Mouse (Mus musculus) limb, embryonic 14.5 days (tissue): ENCODE measurements around the gene Snrnp48. TPM values are rescaled to one million over a fixed set of nuclear protein-coding genes. Genes with fewer than 3 reads are reported as not detected.

Experiments
- ATAC-seq: fragments of 200-750 bp; cut with Nextera tagmentation; 2 replicates; pipeline ENCODE4 v1.8.0; 2017; ENCODE audit warnings: low read depth, moderate number of reproducible peaks, moderate TSS enrichment; ENCODE audit not compliant: low FRiP score
- DNase-seq: peaks from one replicate; pipeline ENCODE4 v3.0.0-alpha.2; 2015; ENCODE audit warnings: low spot score
- H3K27ac ChIP-seq: fragments of 300-500 bp; sonication (generic); replicated peaks from 2 replicates; pipeline ENCODE4 v1.5.1; 2014; ENCODE audit warnings: low read depth, mild to moderate bottlenecking, low read length, moderate library complexity, mixed read lengths
- H3K27me3 ChIP-seq: fragments of 300-500 bp; sonication (generic); 2 replicates; pipeline ENCODE4 v1.6.1; 2014; ENCODE audit warnings: low read length, mixed read lengths; ENCODE audit not compliant: control insufficient read depth, insufficient read depth
- H3K36me3 ChIP-seq: fragments of 300-500 bp; sonication (generic); 2 replicates; pipeline ENCODE4 v1.6.1; 2014; ENCODE audit warnings: mild to moderate bottlenecking, low read length, moderate library complexity, mixed read lengths; ENCODE audit not compliant: control insufficient read depth, insufficient read depth
- H3K4me1 ChIP-seq: fragments of 300-500 bp; sonication (generic); 2 replicates; pipeline ENCODE4 v1.6.1; 2014; ENCODE audit warnings: antibody characterized with exemption, low read length, mixed read lengths; ENCODE audit not compliant: control insufficient read depth, insufficient read depth
- H3K4me2 ChIP-seq: fragments of 300-500 bp; sonication (generic); replicated peaks from 2 replicates; pipeline ENCODE4 v1.6.1; 2014; ENCODE audit warnings: low read depth, mild to moderate bottlenecking, low read length, moderate library complexity; ENCODE audit not compliant: severe bottlenecking
- H3K4me3 ChIP-seq: fragments of 300-500 bp; sonication (generic); replicated peaks from 2 replicates; pipeline ENCODE4 v1.5.1; 2014; ENCODE audit warnings: low read length
- H3K9ac ChIP-seq: fragments of 300-500 bp; sonication (generic); 2 replicates; pipeline ENCODE4 v1.6.1; 2014; ENCODE audit warnings: mild to moderate bottlenecking, low read depth, low read length, moderate library complexity; ENCODE audit not compliant: severe bottlenecking
- H3K9me3 ChIP-seq: fragments of 300-500 bp; sonication (generic); 2 replicates; pipeline ENCODE4 v1.6.1; 2016; ENCODE audit warnings: low read length; ENCODE audit not compliant: control insufficient read depth
- POLR2A ChIP-seq: fragments of 200-500 bp; IDR thresholded peaks from 2 replicates; pipeline ENCODE4 v1.8.0; 2012; ENCODE audit warnings: inconsistent platforms, mild to moderate bottlenecking, moderate library complexity, borderline replicate concordance; ENCODE audit not compliant: insufficient read depth, insufficient read length; ENCODE audit errors: extremely low read depth
- WGBS: fragments of 180-500 bp; shearing (Covaris S2); extraction: QIAGEN DNeasy Blood & Tissue Kit; methylation state at CpG from one replicate; pipeline ENCODE4 v1.1.7; 2014; 5-methylcytosine and 5-hydroxymethylcytosine counted together
- polyA plus RNA-seq, 2 experiments: library from polyadenylated mRNA; depleted of rRNA in 1 of 2; stranded (reverse) in 1 of 2; unstranded in 1 of 2; fragments of >200 nt; fragmentation: Nextera tagmentation in 1 of 2; extraction: Ambion mirVana in 1 of 2; gene quantifications; 2 replicates each; pipeline versions ENCODE4 v1.2.1 to v1.2.3; 2012 to 2014

Gene Snrnp48
- polyA plus RNA-seq, 2 experiments, result 30.1 to 54.2 TPM

DNA sequence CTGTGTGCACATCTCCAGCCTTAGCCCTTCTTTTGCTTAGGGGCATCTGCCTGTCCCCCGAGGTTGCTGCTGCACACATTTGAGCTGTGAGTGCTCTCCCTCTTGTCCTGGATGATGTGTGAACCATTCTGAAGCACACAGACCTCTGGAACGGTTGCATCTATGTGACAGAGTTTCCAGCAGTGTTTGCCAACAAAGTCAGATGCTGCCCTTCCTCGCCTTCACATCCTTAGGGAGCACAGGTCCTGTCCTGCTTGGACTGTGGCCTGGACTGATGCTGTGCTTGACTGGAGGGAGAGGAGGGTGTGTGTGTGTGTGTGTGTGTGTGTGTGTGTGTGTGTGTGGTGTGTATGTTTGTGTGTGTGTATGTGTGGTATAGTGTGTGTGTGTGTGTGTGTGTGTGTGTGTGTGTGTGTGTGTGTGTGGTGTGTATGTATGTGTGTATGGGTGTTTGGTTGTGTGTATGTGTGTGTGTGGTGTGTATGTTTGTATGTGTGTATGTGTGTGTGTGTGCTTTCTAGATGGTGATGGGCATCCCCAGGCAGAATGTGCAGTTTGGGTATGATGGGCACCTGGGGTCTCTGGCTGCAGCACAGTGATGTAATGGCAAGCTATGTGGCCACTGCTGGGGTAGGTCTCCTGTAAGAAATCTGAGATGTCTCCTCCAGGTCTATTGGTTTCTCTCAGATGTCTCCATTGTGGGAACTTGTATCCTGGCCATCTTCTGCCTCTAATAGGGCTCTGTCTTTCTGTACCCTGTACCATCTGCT is 28.3 kb downstream of the Snrnp48 start:
- no peak overlapping the region for H3K4me2 ChIP-seq
- H3K27me3 ChIP-seq, result no peaks in the 10 kb centered on the region
- H3K9ac ChIP-seq, result no peak overlapping the region
- no peak overlapping the region for H3K27ac ChIP-seq
- H3K36me3 ChIP-seq, result peaks cover 12% of the 10 kb centered on the region
- ATAC-seq, result no peak
- no peak for DNase-seq
- no peak for TF ChIP-seq POLR2A
- H3K4me1 ChIP-seq, result no peaks in the 10 kb centered on the region
- WGBS, result 80% methylated on average over 3 of the region's 3 CpGs
- H3K4me3 ChIP-seq, result no peak overlapping the region
- H3K9me3 ChIP-seq, result no peaks in the 10 kb centered on the region

DNA sequence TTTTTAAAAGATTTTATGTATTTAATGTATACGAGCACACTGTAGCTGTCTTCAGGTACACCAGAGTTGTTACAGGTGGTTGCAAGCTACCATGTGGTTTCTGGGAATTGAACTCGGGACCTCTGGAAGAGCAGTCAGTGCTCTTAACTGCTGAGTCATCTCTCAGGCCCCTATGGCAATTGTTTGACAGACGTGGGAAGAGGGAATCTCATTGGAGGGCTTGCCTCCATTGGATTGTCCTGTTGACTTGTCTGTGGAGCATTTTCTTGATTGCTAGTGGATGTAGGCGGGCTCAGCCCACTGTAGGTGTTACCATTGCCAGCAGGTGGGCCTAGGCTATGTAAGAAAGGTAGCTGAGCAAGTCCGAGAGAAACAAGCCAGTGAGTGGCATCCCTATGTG is 29.9 kb downstream of the Snrnp48 start:
- Histone ChIP-seq H3K9me3 (no peaks in the 10 kb centered on the region), H3K4me3 (no peak overlapping the region), H3K4me2 (no peak overlapping the region), H3K27me3 (no peaks in the 10 kb centered on the region), H3K4me1 (no peaks in the 10 kb centered on the region), H3K9ac (no peak overlapping the region), H3K27ac (no peak overlapping the region), H3K36me3 (no peaks in the 10 kb centered on the region)
- no peak for ATAC-seq
- TF ChIP-seq POLR2A, result no peak
- WGBS, result 68% methylated on average over 5 of the region's 5 CpGs
- DNase-seq, result no peak

DNA sequence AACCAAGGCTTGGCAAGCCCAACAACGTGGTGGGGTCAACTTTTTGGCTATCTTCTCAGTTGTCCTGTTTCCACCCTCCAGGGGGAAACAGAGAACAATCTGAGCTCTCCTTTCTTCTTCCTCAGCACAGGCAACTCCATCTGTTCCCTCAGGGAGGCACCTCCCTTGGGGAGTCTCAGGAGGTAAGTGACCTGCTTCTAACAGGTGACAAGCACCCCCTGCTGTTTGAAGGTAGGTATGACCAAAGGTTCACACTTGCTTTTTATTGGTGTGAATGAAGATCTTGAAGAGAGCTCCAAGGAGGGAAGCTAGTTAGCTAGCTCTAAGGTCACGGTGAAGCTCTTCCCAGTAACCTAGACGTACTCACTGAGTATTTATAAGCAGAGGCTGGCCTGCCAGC is 30.6 kb downstream of the Snrnp48 start:
- Histone ChIP-seq H3K4me3 (no peak overlapping the region), H3K27ac (no peak overlapping the region), H3K4me2 (no peak overlapping the region), H3K9ac (no peak overlapping the region), H3K4me1 (no peaks in the 10 kb centered on the region), H3K9me3 (no peaks in the 10 kb centered on the region), H3K27me3 (no peaks in the 10 kb centered on the region), H3K36me3 (no peaks in the 10 kb centered on the region)
- TF ChIP-seq POLR2A, result no peak
- ATAC-seq (no peak), DNase-seq (no peak)
- WGBS, result 69% methylated on average over 3 of the region's 3 CpGs

GRCm38 (mm10) chr13:38248151-38248550 is 43.4 kb downstream of the Snrnp48 start:
- H3K9me3 ChIP-seq, result no peaks in the 10 kb centered on the region
- H3K27me3 ChIP-seq, result no peaks in the 10 kb centered on the region
- no peak overlapping the region for H3K27ac ChIP-seq
- 67% methylated on average over 5 of the region's 5 CpGs for WGBS
- H3K4me2 ChIP-seq, result no peak overlapping the region
- H3K4me3 ChIP-seq, result no peak overlapping the region
- H3K4me1 ChIP-seq, result no peaks in the 10 kb centered on the region
- no peak for TF ChIP-seq POLR2A
- ATAC-seq (no peak), DNase-seq (no peak)
- H3K9ac ChIP-seq, result no peak overlapping the region
- no peaks in the 10 kb centered on the region for H3K36me3 ChIP-seq

DNA sequence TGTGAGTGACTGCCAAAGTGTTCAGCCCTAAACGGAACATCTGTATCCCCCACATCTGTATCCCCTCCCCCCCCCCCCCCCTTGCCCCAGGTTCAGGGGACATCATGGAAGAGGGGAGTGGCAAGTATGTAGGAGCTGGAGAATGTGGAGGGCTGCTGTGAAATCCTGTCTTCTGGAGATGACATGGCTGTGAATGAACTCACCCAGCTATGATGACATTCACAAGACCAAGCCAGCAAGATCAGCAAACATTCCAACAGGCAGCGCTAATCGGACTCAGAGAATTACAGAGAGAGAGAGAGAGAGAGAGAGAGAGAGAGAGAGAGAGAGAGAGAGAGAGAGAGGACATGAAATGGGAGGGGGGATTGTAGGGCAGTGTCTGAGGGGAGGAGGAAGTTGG is 46.5 kb downstream of the Snrnp48 start:
- WGBS, result 79% methylated on average over 3 of the region's 3 CpGs
- DNase-seq, result no peak

More for the DNA sequence above, 46.5 kb downstream of the Snrnp48 start:
- H3K27ac ChIP-seq, result no peak overlapping the region
- no peaks in the 10 kb centered on the region for H3K4me1 ChIP-seq
- H3K4me3 ChIP-seq, result no peak overlapping the region
- ATAC-seq, result no peak
- no peaks in the 10 kb centered on the region for H3K9me3 ChIP-seq
- no peaks in the 10 kb centered on the region for H3K27me3 ChIP-seq
- H3K36me3 ChIP-seq, result no peaks in the 10 kb centered on the region
- no peak overlapping the region for H3K4me2 ChIP-seq
- TF ChIP-seq POLR2A, result no peak
- no peak overlapping the region for H3K9ac ChIP-seq
